Mouse (Mus musculus) liver, adult 2 months (tissue): ENCODE measurements around the gene Arpc2.

ENCODE experiments used
- CTCF ChIP-seq: fragments of 200-500 bp; IDR thresholded peaks from 2 replicates; pipeline ENCODE4 v1.5.1; 2011; ENCODE audit warnings: low read depth, low read length, control low read depth
- POLR2A ChIP-seq: fragments of 200-500 bp; IDR thresholded peaks from 2 replicates; pipeline ENCODE4 v1.6.1; 2011; ENCODE audit warnings: low read length, control low read depth; ENCODE audit not compliant: insufficient read depth; ENCODE audit errors: extremely low read depth

DNA sequence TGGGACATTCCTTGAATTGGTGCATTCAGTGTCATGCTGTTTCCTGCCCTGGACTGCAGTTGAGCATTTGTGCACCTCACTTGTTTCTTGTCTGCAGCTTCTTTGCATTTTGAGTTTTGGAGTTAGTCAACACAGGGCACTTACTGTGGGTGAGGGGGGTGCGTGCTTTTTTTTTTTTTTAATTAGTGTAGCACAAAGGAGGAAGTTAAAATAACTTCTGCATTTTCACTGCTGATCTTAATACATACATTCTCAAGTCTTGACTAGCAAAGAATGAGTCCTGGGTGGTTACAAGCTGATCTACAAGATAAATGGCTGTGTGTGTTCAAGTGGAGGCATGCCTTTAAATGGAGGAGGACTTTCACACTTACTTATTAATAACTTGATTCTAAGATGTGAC is 2.3 kb downstream of the Arpc2 start:
- TF ChIP-seq CTCF (no peak), POLR2A (no peak)
